Mouse (Mus musculus) spleen, adult 2 months (tissue): ENCODE data around the gene Aatk.

Source experiments
- CTCF ChIP-seq: fragments of 200-500 bp; IDR thresholded peaks from 2 replicates; pipeline ENCODE4 v1.5.1; 2011; ENCODE audit warnings: mild to moderate bottlenecking, inconsistent platforms; ENCODE audit not compliant: insufficient read depth, insufficient read length, insufficient replicate concordance; ENCODE audit errors: extremely low read depth
- POLR2A ChIP-seq: fragments of 200-500 bp; IDR thresholded peaks from 2 replicates; pipeline ENCODE4 v1.6.1; 2011; ENCODE audit warnings: low read depth, low read length, inconsistent platforms

DNA sequence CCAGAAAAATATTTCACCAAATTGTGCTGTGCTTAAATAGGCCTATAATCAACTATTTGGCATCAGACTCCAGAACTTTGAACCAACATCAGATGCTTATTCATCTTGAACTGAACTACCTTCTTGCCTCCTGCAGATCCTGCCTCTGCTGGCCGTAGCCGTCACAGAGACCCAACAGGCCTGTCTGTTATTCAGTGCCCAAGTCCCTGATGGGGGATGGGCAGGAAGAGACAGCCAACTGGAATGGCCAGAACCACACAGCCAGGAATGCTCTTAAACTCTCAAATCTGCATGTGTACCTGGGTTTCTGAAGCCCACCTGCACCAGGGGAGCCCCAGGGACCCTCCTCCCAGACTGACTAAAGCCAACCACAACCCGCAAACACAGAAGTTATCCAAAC, 20.0 kb downstream of the Aatk start:
- no peak for TF ChIP-seq POLR2A
- no peak for TF ChIP-seq CTCF
